Mouse (Mus musculus) adrenal gland, postnatal 10 days (tissue): ENCODE data around the gene Gm11077. TPM values are rescaled to one million over a fixed set of nuclear protein-coding genes. Genes with fewer than 3 reads are reported as not detected.

ENCODE experiments used
- DNase-seq: peaks from one replicate; pipeline ENCODE4 v3.0.0; 2021; ENCODE audit warnings: mixed read lengths
- total RNA-seq, 2 experiments: library from RNA; stranded (reverse); gene quantifications; 2 replicates each; pipeline ENCODE4 v1.2.3; 2021

Gene Gm11077
- total RNA-seq, 2 experiments from 2014 or later, result not detected

GRCm38 (mm10) chr6:140747591-140747990 is 18.5 kb downstream of the Gm11077 start:
- DNase-seq, result no peak

- DNase-seq, result no peak
These were observed 21.4 kb downstream of the Gm11077 start for GRCm38 (mm10) chr6:140750371-140751080.

GRCm38 (mm10) chr6:140766365-140766764 is 37.3 kb downstream of the Gm11077 start:
- DNase-seq, result peak; percentile 49

GRCm38 (mm10) chr6:140767237-140767636 is 38.2 kb downstream of the Gm11077 start:
- DNase-seq, result no peak

GRCm38 (mm10) chr6:140768180-140768579 is 39.1 kb downstream of the Gm11077 start:
- no peak for DNase-seq

GRCm38 (mm10) chr6:140768859-140769640 is 40.0 kb downstream of the Gm11077 start:
- no peak for DNase-seq

- DNase-seq, result no peak
These were observed 47.2 kb downstream of the Gm11077 start for GRCm38 (mm10) chr6:140776274-140776673.

- DNase-seq, result no peak
These were observed 53.4 kb downstream of the Gm11077 start for GRCm38 (mm10) chr6:140782524-140782923.

- DNase-seq, result no peak
These were observed 57.0 kb downstream of the Gm11077 start for GRCm38 (mm10) chr6:140786058-140786457.

- peak; percentile 26 for DNase-seq
These were observed 60.8 kb downstream of the Gm11077 start for GRCm38 (mm10) chr6:140789850-140790249.

- DNase-seq, result no peak
These were observed 64.7 kb downstream of the Gm11077 start for GRCm38 (mm10) chr6:140793676-140794262.

- DNase-seq, result no peak
These were observed 69.8 kb downstream of the Gm11077 start for GRCm38 (mm10) chr6:140798841-140799240.

- no peak for DNase-seq
These were observed 70.5 kb downstream of the Gm11077 start for GRCm38 (mm10) chr6:140799435-140800040.

GRCm38 (mm10) chr6:140800587-140800986 is 71.5 kb downstream of the Gm11077 start:
- no peak for DNase-seq

Other genes with a start within 250 kb of the Gm11077 start
- 10 to 100 TPM; 45.9 to 52.0 TPM for gene Aebp2, start 106.6 kb upstream of the Gm11077 start, total RNA-seq